Mouse (Mus musculus): Measurements from ENCODE around the gene Qrich2.
A peak's percentile ranks its signal among the peaks of the same experiment; 100 is the strongest.

Gene Qrich2

GRCm38 (mm10) chr11:116445596-116446307 is 20.3 kb downstream of the Qrich2 start:
- DNase-seq (ENCODE audit: low spot score in 2 of 2) = peak; percentile 95 to 97

- peak in 1 of 2 experiments; percentile 16 for DNase-seq (ENCODE audit: low spot score in 2 of 2)
Observed at GRCm38 (mm10) chr11:116443935-116444334, 22.1 kb downstream of the Qrich2 start.

GRCm38 (mm10) chr11:116443311-116443710 is 22.7 kb downstream of the Qrich2 start:
- DNase-seq (ENCODE audit: low spot score in 2 of 2) = no peak

GRCm38 (mm10) chr11:116442867-116443177 is 23.2 kb downstream of the Qrich2 start:
- no peak for DNase-seq (ENCODE audit: low spot score in 2 of 2)

- DNase-seq (ENCODE audit: low spot score in 2 of 2) = peak in 1 of 2 experiments; percentile 18
Observed at GRCm38 (mm10) chr11:116442129-116442866, 23.7 kb downstream of the Qrich2 start.

- DNase-seq (ENCODE audit: low spot score in 2 of 2) = peak in 1 of 2 experiments; percentile 19
Observed at GRCm38 (mm10) chr11:116440408-116441068, 25.5 kb downstream of the Qrich2 start.

GRCm38 (mm10) chr11:116439269-116440240 is 26.5 kb downstream of the Qrich2 start:
- peak in 1 of 2 experiments; percentile 39 for DNase-seq (ENCODE audit: low spot score in 2 of 2)

GRCm38 (mm10) chr11:116437541-116437940 is 28.5 kb downstream of the Qrich2 start:
- no peak for DNase-seq (ENCODE audit: low spot score in 2 of 2)

- DNase-seq (ENCODE audit: low spot score in 2 of 2) = peak in 1 of 2 experiments; percentile 38
Observed at GRCm38 (mm10) chr11:116436725-116437331, 29.2 kb downstream of the Qrich2 start.

- DNase-seq (ENCODE audit: low spot score in 2 of 2) = peak in 1 of 2 experiments; percentile 22
Observed at GRCm38 (mm10) chr11:116435992-116436724, 29.9 kb downstream of the Qrich2 start.

- no peak for DNase-seq (ENCODE audit: low spot score in 2 of 2)
Observed at GRCm38 (mm10) chr11:116434967-116435752, 30.9 kb downstream of the Qrich2 start.

GRCm38 (mm10) chr11:116434287-116434966 is 31.6 kb downstream of the Qrich2 start:
- peak; percentile 74 to 77 for DNase-seq (ENCODE audit: low spot score in 2 of 2)

GRCm38 (mm10) chr11:116433356-116434286 is 32.4 kb downstream of the Qrich2 start, which contains the start of gene Ubald2:
TSS of gene Ubald2 (plus strand) at chr11:116434094.
- DNase-seq (ENCODE audit: low spot score in 2 of 2) = peak; percentile 97 to 99

GRCm38 (mm10) chr11:116432593-116433355 is 33.3 kb downstream of the Qrich2 start:
- DNase-seq (ENCODE audit: low spot score in 2 of 2) = no peak

- no peak for DNase-seq (ENCODE audit: low spot score in 2 of 2)
Observed at GRCm38 (mm10) chr11:116432127-116432526, 33.9 kb downstream of the Qrich2 start.

- DNase-seq (ENCODE audit: low spot score in 2 of 2) = no peak
Observed at GRCm38 (mm10) chr11:116431428-116432077, 34.5 kb downstream of the Qrich2 start.
